Mouse (Mus musculus) ES-Bruce4 (cell line): Measurements from ENCODE around the gene Foxf1.

ENCODE experiments used
- CTCF ChIP-seq: IDR thresholded peaks from one replicate; pipeline ENCODE4 v1.8.1; 2011; ENCODE audit warnings: low read depth, low read length
- EP300 ChIP-seq: IDR thresholded peaks from 2 replicates; pipeline ENCODE4 v1.6.1; 2011; ENCODE audit warnings: low read depth, low read length; ENCODE audit not compliant: insufficient read depth
- POLR2A ChIP-seq: IDR thresholded peaks from one replicate; pipeline ENCODE4 v1.8.1; 2011; ENCODE audit warnings: low read length; ENCODE audit not compliant: insufficient read depth

- TF ChIP-seq CTCF, result no peak
- no peak for TF ChIP-seq POLR2A
- no peak for TF ChIP-seq EP300
Observed at GRCm38 (mm10) chr8:121081398-121081797, 2.8 kb upstream of the Foxf1 start.
